Mouse (Mus musculus) megakaryocyte, embryonic 14.5 days (primary cell): ENCODE measurements around the gene Gkap1.

Source experiments
- FLI1 ChIP-seq: IDR thresholded peaks from 2 replicates; pipeline ENCODE4 v1.6.1; 2012; ENCODE audit warnings: low read length, inconsistent platforms, mixed read lengths
- GATA1 ChIP-seq: IDR thresholded peaks from 3 replicates; pipeline ENCODE4 v1.6.1; 2012; ENCODE audit warnings: mixed read lengths, low read length, inconsistent platforms, borderline replicate concordance

GRCm38 (mm10) chr13:58295582-58295981 lies 20.1 kb upstream of the Gkap1 start:
- TF ChIP-seq GATA1 (no peak), FLI1 (no peak)
